Mouse (Mus musculus) stomach, postnatal 0 days (tissue): ENCODE measurements around the gene Apbb2.

Experiments used
- CTCF ChIP-seq: IDR thresholded peaks from 2 replicates; pipeline ENCODE4 v1.5.1; 2016; ENCODE audit warnings: antibody characterized with exemption, low read depth, mild to moderate bottlenecking, moderate library complexity
- EP300 ChIP-seq: optimal IDR thresholded peaks from 2 replicates; pipeline ENCODE3; 2016; ENCODE audit warnings: antibody characterized with exemption

DNA sequence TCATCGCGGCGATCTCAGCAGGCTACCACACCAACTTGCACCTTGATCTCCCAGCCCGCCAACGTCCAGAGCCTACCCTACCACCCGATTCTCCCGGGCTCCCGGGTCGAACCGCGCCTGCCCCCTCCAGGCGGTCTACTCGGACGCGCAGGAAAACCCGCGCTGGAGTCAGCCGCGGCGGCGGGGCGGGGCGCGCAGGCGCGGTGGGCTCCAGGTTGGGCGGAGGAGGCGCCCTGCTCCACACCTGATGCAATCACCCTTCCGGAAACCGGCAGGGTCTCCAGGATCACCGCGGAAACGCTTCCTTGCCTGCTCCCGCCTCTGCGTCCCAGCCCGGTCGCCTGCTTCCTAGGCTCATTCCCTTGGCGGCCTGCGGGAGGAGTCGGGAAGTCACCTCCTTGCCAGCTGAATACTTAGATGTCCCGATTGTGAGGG is 1.6 kb upstream of the Apbb2 start:
- TF ChIP-seq CTCF (peak; percentile 78), EP300 (no peak)
